In the genomic region with DNA sequence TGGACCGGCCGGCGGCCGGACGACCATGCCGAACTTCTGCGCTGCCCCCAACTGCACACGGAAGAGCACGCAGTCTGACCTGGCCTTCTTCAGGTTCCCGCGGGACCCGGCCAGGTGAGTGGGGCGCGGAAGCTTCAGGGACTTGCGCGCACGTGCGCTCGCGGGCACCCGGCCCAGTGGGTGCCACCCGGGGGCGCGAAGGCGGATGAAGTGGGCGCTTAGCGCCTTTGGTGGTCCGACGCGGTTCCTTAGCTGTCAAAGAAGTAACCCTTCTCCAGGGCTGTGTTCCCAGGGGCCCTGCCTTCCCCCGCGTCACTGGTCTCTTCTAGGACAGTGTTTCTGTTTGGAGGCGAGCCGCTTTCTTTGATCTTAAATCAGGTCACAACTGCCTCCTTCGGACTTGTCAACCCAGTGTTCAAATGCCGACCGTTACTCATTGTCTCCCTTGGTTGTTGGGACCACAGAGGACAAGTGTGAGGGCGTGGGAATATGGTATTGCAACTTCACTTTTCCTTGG, we compare ENCODE assay signal across 8 mouse cellular contexts. TPM values are rescaled to one million over a fixed set of nuclear protein-coding genes. Genes with fewer than 3 reads are reported as not detected.
A peak's percentile ranks its signal among the peaks of the same experiment; 100 is the strongest.
DNase-seq lines count a peak whose midpoint lies in the region; ATAC-seq and TF ChIP-seq lines count a peak whose summit lies in the region.

No protein-coding gene starts in this region.

- peak overlapping the region; percentile 81 for H3K4me2 ChIP-seq in heart, embryonic 12.5 days
- peak overlapping the region; percentile 75 for H3K4me2 ChIP-seq in midbrain, embryonic 13.5 days (replicated peaks)
- H3K4me2 ChIP-seq in stomach, postnatal 0 days (replicated peaks; ENCODE audit: low read depth), result peak overlapping the region; percentile 78

- WGBS in heart, embryonic 12.5 days, result under 1% methylated on average over 35 of the region's 38 CpGs
- WGBS in limb, embryonic 10.5 days, result under 1% methylated on average over 38 of the region's 38 CpGs
- WGBS in midbrain, embryonic 13.5 days, result under 1% methylated on average over 38 of the region's 38 CpGs
- under 1% methylated on average over 37 of the region's 38 CpGs for whole genome bisulfite sequencing in stomach, postnatal 0 days

- H3K27ac ChIP-seq in heart, embryonic 12.5 days (ENCODE audit: poor library complexity, severe bottlenecking), result peak overlapping the region; percentile 80
- peak overlapping the region; percentile 94 for H3K27ac ChIP-seq in limb, embryonic 10.5 days
- peak overlapping the region; percentile 86 for H3K27ac ChIP-seq in midbrain, embryonic 13.5 days
- peak overlapping the region; percentile 90 for H3K27ac ChIP-seq in stomach, postnatal 0 days (replicated peaks)

- no peaks in the 10 kb centered on the region for H3K27me3 ChIP-seq in heart, embryonic 12.5 days (replicated peaks)
- no peaks in the 10 kb centered on the region for H3K27me3 ChIP-seq in limb, embryonic 10.5 days (ENCODE audit: low read depth, poor library complexity, severe bottlenecking)
- H3K27me3 ChIP-seq in midbrain, embryonic 13.5 days, result no peaks in the 10 kb centered on the region
- H3K27me3 ChIP-seq in stomach, postnatal 0 days (ENCODE audit: control insufficient read depth, insufficient read depth, low read length), result no peaks in the 10 kb centered on the region

- H3K4me3 ChIP-seq in heart, embryonic 12.5 days, result peak overlapping the region; percentile 94
- peak overlapping the region; percentile 84 for H3K4me3 ChIP-seq in limb, embryonic 10.5 days
- peak overlapping the region; percentile 97 for H3K4me3 ChIP-seq in midbrain, embryonic 13.5 days (replicated peaks)
- peak overlapping the region; percentile 94 for H3K4me3 ChIP-seq in stomach, postnatal 0 days (ENCODE audit: low read depth, low read length)

- H3K4me1 ChIP-seq in heart, embryonic 12.5 days (replicated peaks), result peaks cover 25% of the 10 kb centered on the region
- peaks cover 34% of the 10 kb centered on the region for H3K4me1 ChIP-seq in limb, embryonic 10.5 days
- peaks cover 29% of the 10 kb centered on the region for H3K4me1 ChIP-seq in midbrain, embryonic 13.5 days (replicated peaks)
- H3K4me1 ChIP-seq in stomach, postnatal 0 days (replicated peaks; ENCODE audit: control insufficient read depth, insufficient read depth), result no peaks in the 10 kb centered on the region; the same call in none of the 2 replicates

- H3K9ac ChIP-seq in heart, embryonic 12.5 days, result peak overlapping the region; percentile 96
- peak overlapping the region; percentile 96 for H3K9ac ChIP-seq in midbrain, embryonic 13.5 days (replicated peaks)
- peak overlapping the region; percentile 97 for H3K9ac ChIP-seq in stomach, postnatal 0 days (ENCODE audit: low read length)

- no peak for TF ChIP-seq CTCF in stomach, postnatal 0 days (IDR thresholded peaks at IDR 0.05; ENCODE audit: low read depth)

- no peaks in the 10 kb centered on the region for H3K9me3 ChIP-seq in heart, embryonic 12.5 days (replicated peaks)
- no peaks in the 10 kb centered on the region for H3K9me3 ChIP-seq in limb, embryonic 10.5 days (replicated peaks)
- H3K9me3 ChIP-seq in midbrain, embryonic 13.5 days, result no peaks in the 10 kb centered on the region
- no peaks in the 10 kb centered on the region for H3K9me3 ChIP-seq in stomach, postnatal 0 days (ENCODE audit: control insufficient read depth, low read length)

- no peak for TF ChIP-seq EP300 in stomach, postnatal 0 days (optimal IDR thresholded peaks at IDR 0.05)

- H3K36me3 ChIP-seq in heart, embryonic 12.5 days, result no peaks in the 10 kb centered on the region
- 0 out of 2 replicates have a peak, but pooled peaks cover 4% of the 10 kb centered on the region for H3K36me3 ChIP-seq in limb, embryonic 10.5 days
- no peaks in the 10 kb centered on the region for H3K36me3 ChIP-seq in midbrain, embryonic 13.5 days
- H3K36me3 ChIP-seq in stomach, postnatal 0 days (ENCODE audit: control insufficient read depth, insufficient read depth, low read length), result no peaks in the 10 kb centered on the region

- peak; percentile 17 for DNase-seq in gastrocnemius, adult 18-20 months (ENCODE audit: low spot score)
- no peak for DNase-seq in gastrocnemius, postnatal 25 days
- DNase-seq in R1 (ENCODE audit: low read depth, low spot score), result peak; percentile 58
- DNase-seq in embryo, embryonic 10 days (ENCODE audit: low spot score), result peak; percentile 56
- peak; percentile 58 for DNase-seq in limb, embryonic 10.5 days (ENCODE audit: low spot score)
- no peak for DNase-seq in stomach, postnatal 0 days (ENCODE audit: low spot score)

- ATAC-seq in heart, embryonic 12.5 days (ENCODE audit: insufficient number of reproducible peaks, low FRiP score), result no peak; the same call in 1 of the 2 replicates
- ATAC-seq in midbrain, embryonic 13.5 days, result no peak
- ATAC-seq in stomach, postnatal 0 days (ENCODE audit: low FRiP score, low TSS enrichment), result no peak; the same call in 1 of the 2 replicates

RNA-seq across cellular contexts. Expression of gene Thap12, which starts 0.5 kb away (rescaled TPM):
- 100 to 1,000 TPM; 125 to 134 TPM for total RNA-seq in gastrocnemius, adult 18-20 months (2021)
- total RNA-seq in gastrocnemius, postnatal 25 days (2021), result 100 to 1,000 TPM in 1 of 2 experiments, 10 to 100 TPM in 1; 80.3 to 106 TPM
- polyA plus RNA-seq in heart, embryonic 12.5 days (2016; fragmentation: Nextera tagmentation; extraction: Ambion mirVana), result 49.2 and 50.1 TPM in 2 replicates
- polyA plus RNA-seq in limb, embryonic 10.5 days (2016; fragmentation: Nextera tagmentation; extraction: Ambion mirVana), result 50.8 and 56.2 TPM in 2 replicates
- 48.9 and 52.2 TPM in 2 replicates for polyA plus RNA-seq in midbrain, embryonic 13.5 days (2015; fragmentation: Nextera tagmentation; extraction: Ambion mirVana)
- polyA plus RNA-seq in stomach, postnatal 0 days (2015; fragmentation: Nextera tagmentation; extraction: Ambion mirVana), result 29.7 and 33.3 TPM in 2 replicates

RNA-seq across cellular contexts. Expression of gene Emsy, which starts 46.8 kb away (rescaled TPM):
- total RNA-seq in gastrocnemius, adult 18-20 months (2021), result 10 to 100 TPM; 14.2 to 18.5 TPM
- total RNA-seq in gastrocnemius, postnatal 25 days (2021), result 10 to 100 TPM; 18.6 to 19.3 TPM
- 28.2 and 34.1 TPM in 2 replicates for polyA plus RNA-seq in heart, embryonic 12.5 days (2016; fragmentation: Nextera tagmentation; extraction: Ambion mirVana)
- polyA plus RNA-seq in limb, embryonic 10.5 days (2016; fragmentation: Nextera tagmentation; extraction: Ambion mirVana), result 37.8 and 46.1 TPM in 2 replicates
- 42.1 and 45.2 TPM in 2 replicates for polyA plus RNA-seq in midbrain, embryonic 13.5 days (2015; fragmentation: Nextera tagmentation; extraction: Ambion mirVana)
- 5.0 and 6.3 TPM in 2 replicates for polyA plus RNA-seq in stomach, postnatal 0 days (2015; fragmentation: Nextera tagmentation; extraction: Ambion mirVana)

Comparison
In these comparisons a context has a peak if more than half of its experiments do, and no peak if none do; other contexts are left out.
1. DNase-seq: peak in gastrocnemius, adult 18-20 months (single experiment), R1 (single experiment), embryo, embryonic 10 days (single experiment) and limb, embryonic 10.5 days (single experiment); none in gastrocnemius, postnatal 25 days (single experiment) and stomach, postnatal 0 days (single experiment).
2. Peak in every context shown above with its lines, with median percentiles within 50 percentile points of each other: H3K27ac ChIP-seq, H3K4me2 ChIP-seq, H3K4me3 ChIP-seq and H3K9ac ChIP-seq.